Mouse (Mus musculus) intestine, embryonic 14.5 days (tissue): ENCODE measurements around the gene Foxl1. TPM values are rescaled to one million over a fixed set of nuclear protein-coding genes. Genes with fewer than 3 reads are reported as not detected.

ENCODE experiments used
- ATAC-seq: fragments of 200-750 bp; cut with Nextera tagmentation; replicated peaks from 2 replicates; pipeline ENCODE4 v1.8.0; 2017; ENCODE audit warnings: low read depth, moderate number of reproducible peaks, moderate TSS enrichment, moderate library complexity; ENCODE audit not compliant: low FRiP score, low TSS enrichment
- DNase-seq: peaks from one replicate; pipeline ENCODE4 v3.0.0-alpha.2; 2018; ENCODE audit warnings: low spot score
- H3K27ac ChIP-seq: fragments of 300-500 bp; sonication (generic); 2 replicates; pipeline ENCODE4 v1.5.1; 2014; ENCODE audit warnings: low read depth, mild to moderate bottlenecking, control low read depth
- H3K27me3 ChIP-seq: fragments of 300-500 bp; sonication (generic); replicated peaks from 2 replicates; pipeline ENCODE4 v1.6.1; 2014; ENCODE audit warnings: low read length, control low read depth; ENCODE audit not compliant: control insufficient read depth, insufficient read depth
- H3K36me3 ChIP-seq: fragments of 300-500 bp; sonication (generic); 2 replicates; pipeline ENCODE4 v1.6.1; 2014; ENCODE audit warnings: low read length, control low read depth; ENCODE audit not compliant: control insufficient read depth, insufficient read depth
- H3K4me1 ChIP-seq: fragments of 300-500 bp; sonication (generic); replicated peaks from 2 replicates; pipeline ENCODE4 v1.6.1; 2014; ENCODE audit warnings: low read length, control low read depth, mixed read lengths; ENCODE audit not compliant: control insufficient read depth, insufficient read depth
- H3K4me2 ChIP-seq: fragments of 300-500 bp; sonication (generic); 2 replicates; pipeline ENCODE4 v1.6.1; 2014; ENCODE audit warnings: low read length
- H3K4me3 ChIP-seq: fragments of 300-500 bp; sonication (generic); 2 replicates; pipeline ENCODE4 v1.5.1; 2014; ENCODE audit warnings: low read depth, low read length, control low read depth, mixed read lengths
- H3K9ac ChIP-seq: fragments of 300-500 bp; sonication (generic); 2 replicates; pipeline ENCODE4 v1.6.1; 2014; ENCODE audit warnings: mild to moderate bottlenecking, low read length
- H3K9me3 ChIP-seq: fragments of 300-500 bp; sonication (generic); 2 replicates; pipeline ENCODE4 v1.6.1; 2016; ENCODE audit warnings: low read length, control low read depth; ENCODE audit not compliant: control insufficient read depth
- WGBS: fragments of 180-500 bp; shearing (Covaris S2); extraction: QIAGEN DNeasy Blood & Tissue Kit; methylation state at CpG from one replicate; pipeline ENCODE4 v1.1.7; 2014; 5-methylcytosine and 5-hydroxymethylcytosine counted together
- polyA plus RNA-seq: library from polyadenylated mRNA; unstranded; fragments of >200 nt; fragmentation: Nextera tagmentation; extraction: Ambion mirVana; gene quantifications from 2 replicates; pipeline ENCODE4 v1.2.1, GENCODE M21; 2014

Foxl1 gene
- polyA plus RNA-seq = 6.5 and 7.7 TPM in 2 replicates

DNA sequence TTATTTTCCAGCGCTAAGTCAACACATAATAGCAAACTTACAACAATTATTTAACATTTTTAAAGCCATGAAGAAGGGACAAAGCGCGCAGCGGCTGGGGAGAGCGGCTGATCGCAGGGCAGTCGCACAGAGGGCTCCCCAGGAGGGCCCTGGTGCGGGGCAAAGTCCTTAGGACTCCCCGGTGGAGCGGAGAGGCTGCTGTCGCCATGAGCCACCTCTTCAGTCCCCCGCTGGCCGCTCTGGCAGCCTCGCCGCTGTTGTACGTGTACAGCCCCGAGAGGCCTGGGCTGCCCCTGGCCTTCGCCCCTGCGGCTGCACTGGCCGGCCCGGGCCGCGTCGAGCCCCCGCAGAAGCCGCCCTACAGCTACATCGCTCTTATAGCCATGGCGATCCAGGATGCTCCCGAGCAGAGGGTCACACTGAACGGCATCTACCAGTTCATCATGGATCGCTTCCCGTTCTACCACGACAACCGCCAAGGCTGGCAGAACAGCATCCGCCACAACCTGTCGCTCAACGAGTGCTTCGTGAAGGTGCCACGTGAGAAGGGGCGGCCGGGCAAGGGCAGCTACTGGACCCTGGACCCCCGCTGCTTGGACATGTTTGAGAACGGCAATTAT lies at the start of gene Foxl1:
TSS of gene Foxl1 (plus strand) at position 185 of the 620 bp plus-strand sequence.
- Histone ChIP-seq H3K4me1 (peaks cover 20% of the 10 kb centered on the region; the same call in 1 of the 2 replicates), H3K4me2 (peak within 1 kb of the TSS; percentile 49), H3K27me3 (peaks cover 82% of the 10 kb centered on the region), H3K27ac (peak within 1 kb of the TSS; percentile 80), H3K36me3 (no peaks in the 10 kb centered on the region), H3K4me3 (peak within 1 kb of the TSS; percentile 39), H3K9ac (peak within 1 kb of the TSS; percentile 44), H3K9me3 (no peaks in the 10 kb centered on the region)
- DNase-seq (peak; percentile 69), ATAC-seq (no peak)
- WGBS = 2% methylated on average over 43 of the region's 43 CpGs

DNA sequence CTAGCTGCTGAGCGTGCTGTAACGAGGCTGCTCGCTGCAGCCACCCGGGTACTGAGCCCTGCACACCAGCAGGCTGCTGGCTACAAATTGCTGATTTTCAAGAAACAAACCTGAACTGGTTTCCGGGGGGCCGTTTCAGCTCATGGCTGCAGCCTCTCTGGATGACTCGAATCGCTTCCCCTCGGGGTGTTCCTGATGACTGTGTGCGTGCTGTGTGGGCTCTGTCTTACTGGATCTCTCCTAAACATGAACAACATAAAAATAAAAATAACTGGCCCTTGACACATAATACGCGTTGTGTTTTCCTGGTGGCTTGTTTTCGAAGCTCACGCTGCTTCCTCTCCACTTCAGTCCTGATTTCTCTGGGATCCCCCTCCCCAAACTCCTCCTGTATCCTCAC lies 49.0 kb upstream of the Foxl1 start:
- Histone ChIP-seq H3K9me3 (no peaks in the 10 kb centered on the region), H3K4me3 (peak overlapping the region; percentile 80), H3K9ac (peak overlapping the region; percentile 97), H3K36me3 (no peaks in the 10 kb centered on the region), H3K27me3 (peaks cover 76% of the 10 kb centered on the region), H3K4me1 (peaks cover 10% of the 10 kb centered on the region), H3K27ac (peak overlapping the region; percentile 98), H3K4me2 (peak overlapping the region; percentile 79)
- DNase-seq (peak; percentile 66), ATAC-seq (no peak)
- 20% methylated on average over 14 of the region's 14 CpGs for WGBS

DNA sequence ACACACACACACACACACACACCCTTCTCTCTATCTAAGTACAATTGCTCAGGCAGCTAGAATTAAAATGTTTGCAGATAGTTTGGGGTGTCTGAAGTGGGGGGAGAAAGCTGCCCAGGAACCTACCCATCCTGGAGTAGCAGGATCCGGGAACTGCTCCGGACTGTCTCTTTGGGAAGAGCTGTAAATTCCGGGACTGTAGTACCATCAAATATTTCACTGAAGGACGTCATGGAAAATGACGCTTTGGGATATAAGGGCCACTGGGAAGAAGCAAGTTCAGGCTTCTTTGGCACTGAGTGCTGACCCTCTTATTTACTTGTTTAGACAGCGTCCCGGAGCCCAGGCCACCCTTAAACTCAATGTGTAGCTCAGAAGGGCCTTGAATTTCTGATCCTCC lies 48.5 kb upstream of the Foxl1 start:
- H3K4me1 ChIP-seq = peaks cover 9% of the 10 kb centered on the region
- peak overlapping the region; percentile 98 for H3K27ac ChIP-seq
- no peaks in the 10 kb centered on the region for H3K9me3 ChIP-seq
- no peaks in the 10 kb centered on the region for H3K36me3 ChIP-seq
- peak overlapping the region; percentile 79 for H3K4me2 ChIP-seq
- peaks cover 76% of the 10 kb centered on the region for H3K27me3 ChIP-seq
- peak overlapping the region; percentile 97 for H3K9ac ChIP-seq
- peak; percentile 63 for DNase-seq
- WGBS = 10% methylated on average over 7 of the region's 7 CpGs
- ATAC-seq = no peak
- peak overlapping the region; percentile 80 for H3K4me3 ChIP-seq

DNA sequence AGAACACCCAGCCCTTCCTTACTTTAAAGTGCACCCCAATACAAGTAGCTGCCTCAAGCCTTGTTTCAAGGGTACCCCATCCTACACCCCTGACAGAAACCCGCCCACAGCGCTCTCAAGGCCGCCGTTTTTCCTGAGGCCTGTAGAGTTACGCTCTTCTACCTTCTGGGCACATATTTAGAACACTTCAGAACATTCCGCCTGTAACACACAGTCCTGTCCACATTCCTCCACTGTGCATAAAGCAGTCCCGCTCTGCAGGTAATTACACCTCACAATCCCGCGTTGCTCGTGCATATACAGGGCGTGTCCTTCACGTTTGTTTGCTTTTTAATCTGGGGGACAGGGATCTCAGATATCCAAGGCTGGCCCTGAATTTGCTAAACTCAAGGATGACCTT lies 47.8 kb upstream of the Foxl1 start:
- Histone ChIP-seq H3K4me1 (peaks cover 9% of the 10 kb centered on the region), H3K4me3 (peak overlapping the region; percentile 80), H3K27me3 (peaks cover 78% of the 10 kb centered on the region), H3K4me2 (peak overlapping the region; percentile 79), H3K27ac (peak overlapping the region; percentile 98), H3K9ac (peak overlapping the region; percentile 97), H3K9me3 (no peaks in the 10 kb centered on the region), H3K36me3 (no peaks in the 10 kb centered on the region)
- no peak for ATAC-seq
- 12% methylated on average over 12 of the region's 12 CpGs for WGBS
- peak; percentile 72 for DNase-seq

DNA sequence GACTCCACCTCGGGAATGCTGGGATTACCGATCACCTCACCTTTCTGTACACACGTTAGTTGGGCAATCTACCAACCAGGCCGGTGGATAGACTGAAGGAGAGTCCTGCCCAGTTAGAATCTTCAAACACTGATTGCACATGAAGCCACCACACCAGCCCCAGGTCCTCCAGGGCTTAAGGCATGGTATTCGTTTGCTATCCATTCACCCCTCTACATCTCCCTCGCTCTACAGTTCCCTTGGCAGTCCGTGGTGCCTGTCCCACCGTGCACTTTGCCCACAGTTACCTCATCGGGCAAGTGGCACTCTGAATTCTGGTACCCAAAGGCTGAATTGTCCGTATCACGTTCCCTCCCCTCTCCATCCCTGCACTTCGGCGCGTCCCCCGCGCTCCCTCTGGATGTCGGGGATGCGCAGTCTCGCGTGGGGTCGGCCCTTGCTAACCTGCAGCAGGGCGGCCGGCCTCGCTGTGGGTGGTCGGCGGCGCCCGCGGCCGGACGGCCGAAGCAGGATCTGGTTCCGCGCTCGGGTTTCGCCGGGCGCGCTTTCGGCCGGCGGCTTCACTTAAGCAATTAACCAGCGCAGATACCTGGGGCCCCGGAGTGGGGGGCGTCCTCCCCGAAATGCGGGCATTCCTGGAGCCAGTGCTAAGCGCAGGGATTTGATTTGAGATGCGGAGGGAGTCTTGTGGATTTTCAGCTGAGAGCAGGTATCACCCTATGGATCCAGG lies 47.2 kb upstream of the Foxl1 start:
- Histone ChIP-seq H3K4me3 (peak overlapping the region; percentile 80), H3K4me1 (peaks cover 9% of the 10 kb centered on the region), H3K9me3 (no peaks in the 10 kb centered on the region), H3K27ac (peak overlapping the region; percentile 98), H3K9ac (peak overlapping the region; percentile 97), H3K4me2 (peak overlapping the region; percentile 79), H3K27me3 (peaks cover 75% of the 10 kb centered on the region), H3K36me3 (no peaks in the 10 kb centered on the region)
- no peak for ATAC-seq
- under 1% methylated on average over 49 of the region's 49 CpGs for WGBS
- peak; percentile 76 for DNase-seq

DNA sequence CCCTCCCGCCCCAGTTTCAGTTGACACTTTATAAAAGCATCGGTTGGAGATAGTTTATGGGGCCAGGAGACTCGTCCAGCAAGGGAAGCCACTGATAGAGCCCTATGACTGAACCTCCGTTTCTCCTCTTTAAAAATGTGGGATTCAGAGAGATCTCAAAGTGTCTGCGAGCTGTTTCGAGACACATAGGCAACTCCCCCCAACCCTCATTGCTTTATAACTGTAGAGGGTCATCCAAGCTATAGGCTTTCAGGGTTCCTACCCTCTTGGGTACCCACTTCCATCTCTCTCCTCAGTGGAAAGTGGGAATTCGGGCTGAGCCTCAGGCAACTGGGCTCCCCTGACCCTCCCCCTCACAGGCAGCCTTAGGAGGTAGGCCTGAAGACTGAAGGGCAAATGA lies 46.3 kb upstream of the Foxl1 start:
- DNase-seq (peak; percentile 69), ATAC-seq (no peak)
- WGBS = 4% methylated on average over 7 of the region's 7 CpGs
- peak overlapping the region; percentile 97 for H3K9ac ChIP-seq
- H3K36me3 ChIP-seq = peaks cover 5% of the 10 kb centered on the region; the same call in 1 of the 2 replicates
- H3K4me2 ChIP-seq = peak overlapping the region; percentile 79
- H3K4me1 ChIP-seq = peaks cover 9% of the 10 kb centered on the region
- H3K4me3 ChIP-seq = peak overlapping the region; percentile 80
- H3K27ac ChIP-seq = peak overlapping the region; percentile 98
- H3K9me3 ChIP-seq = no peaks in the 10 kb centered on the region
- H3K27me3 ChIP-seq = peaks cover 79% of the 10 kb centered on the region

DNA sequence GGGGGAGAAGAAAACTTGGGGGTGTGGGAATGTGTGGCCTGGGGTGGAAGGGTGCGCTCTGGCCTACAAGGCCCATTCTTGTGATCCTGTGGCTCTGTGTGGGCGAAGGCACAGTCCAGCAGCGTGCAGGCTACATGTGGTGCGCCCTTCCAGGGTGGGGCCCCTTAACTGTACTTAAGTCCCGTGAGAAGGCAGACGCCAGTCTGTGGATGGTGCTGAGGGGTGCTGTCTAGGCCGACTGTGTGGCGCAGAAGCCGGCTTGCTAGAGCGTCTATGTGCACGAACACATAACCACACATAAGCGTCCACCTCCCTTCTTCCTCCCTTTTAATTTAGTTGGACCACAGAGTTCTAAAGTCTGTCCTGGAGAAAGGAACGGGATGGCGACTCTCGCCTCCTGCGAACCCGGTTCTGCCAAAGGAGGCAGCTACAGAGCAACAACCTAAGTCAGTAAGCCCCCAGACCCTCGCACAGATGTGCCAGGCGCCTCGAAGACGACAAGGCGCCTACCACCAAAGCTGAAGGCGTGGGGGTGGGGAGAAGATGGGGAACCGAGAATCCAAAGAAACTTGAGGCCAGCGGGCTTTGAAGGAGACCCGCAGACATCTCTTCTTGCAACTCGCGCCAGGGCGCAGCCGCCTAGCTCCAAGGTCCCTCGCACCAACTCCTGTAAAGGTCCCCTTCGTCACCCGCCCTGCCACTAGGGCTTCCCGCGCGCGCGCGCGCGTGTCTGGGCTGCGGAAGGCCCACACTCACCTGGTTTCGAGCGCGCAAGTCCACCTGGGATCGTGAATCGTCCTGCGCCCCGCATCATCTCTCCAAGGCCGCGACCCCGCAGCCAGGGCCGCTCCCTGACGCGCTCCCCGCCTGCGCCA lies 45.3 kb upstream of the Foxl1 start:
- DNase-seq (peak; percentile 77), ATAC-seq (no peak)
- Histone ChIP-seq H3K27ac (peak overlapping the region; percentile 98), H3K36me3 (peaks cover 15% of the 10 kb centered on the region), H3K27me3 (peaks cover 76% of the 10 kb centered on the region), H3K9ac (peak overlapping the region; percentile 97), H3K9me3 (no peaks in the 10 kb centered on the region), H3K4me3 (peak overlapping the region; percentile 80), H3K4me2 (peak overlapping the region; percentile 79), H3K4me1 (peaks cover 7% of the 10 kb centered on the region)
- WGBS = 2% methylated on average over 57 of the region's 57 CpGs
